Mouse (Mus musculus): ENCODE measurements around the gene Ncf2. TPM values are rescaled to one million over a fixed set of nuclear protein-coding genes. Genes with fewer than 3 reads are reported as not detected.

Gene Ncf2
- total and polyA plus RNA-seq, 3 experiments = 4.7 to 70.4 (median 66.1) TPM

GRCm38 (mm10) chr1:152804907-152805306 is 4.9 kb downstream of the Ncf2 start:
- peaks cover 27% of the 10 kb centered on the region for H3K4me1 ChIP-seq (ENCODE audit: insufficient read depth, low read depth, low read length)
- peaks cover 2% of the 10 kb centered on the region for H3K36me3 ChIP-seq (replicated peaks)
- H3K9me3 ChIP-seq (replicated peaks) = 0 out of 2 replicates have a peak, but pooled peaks cover 2% of the 10 kb centered on the region
- no peak for TF ChIP-seq GATA2 (IDR thresholded peaks at IDR 0.05; ENCODE audit: borderline replicate concordance, low read depth, low read length)
- no peak for TF ChIP-seq TAL1 (conservative IDR thresholded peaks at IDR 0.05; ENCODE audit: low read depth, low read length)
- TF ChIP-seq CTCF (IDR thresholded peaks at IDR 0.05; ENCODE audit: low read depth, low read length) = no peak
- no peak for TF ChIP-seq POLR2AphosphoS5 (IDR thresholded peaks at IDR 0.05; ENCODE audit: insufficient replicate concordance, low read depth, low read length)
- H3K27me3 ChIP-seq (ENCODE audit: insufficient read depth, low read length) = peaks cover 21% of the 10 kb centered on the region
- ATAC-seq (ENCODE audit: extremely low read depth, insufficient number of reproducible peaks, low FRiP score, poor library complexity, severe bottlenecking) (no peak), DNase-seq (ENCODE audit: low spot score) (no peak)
- no peak overlapping the region for H3K4me3 ChIP-seq (ENCODE audit: low read depth, low read length)

GRCm38 (mm10) chr1:152807619-152808391 is 7.8 kb downstream of the Ncf2 start:
- H3K4me3 ChIP-seq (ENCODE audit: low read depth, low read length) = peak overlapping the region; percentile 69
- H3K9me3 ChIP-seq (replicated peaks) = 0 out of 2 replicates have a peak, but pooled peaks cover 2% of the 10 kb centered on the region
- H3K36me3 ChIP-seq (replicated peaks) = peaks cover 19% of the 10 kb centered on the region
- H3K4me1 ChIP-seq (ENCODE audit: insufficient read depth, low read depth, low read length) = peaks cover 42% of the 10 kb centered on the region
- TF ChIP-seq CTCF (IDR thresholded peaks at IDR 0.05; ENCODE audit: low read depth, low read length) (no peak), TAL1 (conservative IDR thresholded peaks at IDR 0.05; ENCODE audit: low read depth, low read length) (no peak), GATA1 (IDR thresholded peaks at IDR 0.05; ENCODE audit: borderline replicate concordance, low read length) (no peak), GATA2 (IDR thresholded peaks at IDR 0.05; ENCODE audit: borderline replicate concordance, low read depth, low read length) (no peak), POLR2AphosphoS5 (IDR thresholded peaks at IDR 0.05; ENCODE audit: insufficient replicate concordance, low read depth, low read length) (no peak)
- H3K27me3 ChIP-seq (ENCODE audit: insufficient read depth, low read length) = peaks cover 8% of the 10 kb centered on the region
- ATAC-seq (ENCODE audit: extremely low read depth, insufficient number of reproducible peaks, low FRiP score, poor library complexity, severe bottlenecking) = peak; percentile 76
- DNase-seq (ENCODE audit: low spot score) = peak; percentile 31

- no peak for ATAC-seq (ENCODE audit: extremely low read depth, insufficient number of reproducible peaks, low FRiP score, poor library complexity, severe bottlenecking)
- TF ChIP-seq TAL1 (conservative IDR thresholded peaks at IDR 0.05; ENCODE audit: low read depth, low read length) (no peak), POLR2AphosphoS5 (IDR thresholded peaks at IDR 0.05; ENCODE audit: insufficient replicate concordance, low read depth, low read length) (no peak), CTCF (IDR thresholded peaks at IDR 0.05; ENCODE audit: low read depth, low read length) (no peak), GATA2 (IDR thresholded peaks at IDR 0.05; ENCODE audit: borderline replicate concordance, low read depth, low read length) (no peak)
- peak overlapping the region; percentile 69 for H3K4me3 ChIP-seq (ENCODE audit: low read depth, low read length)
Measured at GRCm38 (mm10) chr1:152808392-152808680, 8.3 kb downstream of the Ncf2 start.

GRCm38 (mm10) chr1:152809541-152810252 is 9.7 kb downstream of the Ncf2 start:
- peaks cover 41% of the 10 kb centered on the region for H3K4me1 ChIP-seq (ENCODE audit: insufficient read depth, low read depth, low read length)

More at GRCm38 (mm10) chr1:152808392-152808680, 8.3 kb downstream of the Ncf2 start:
- H3K9me3 ChIP-seq (replicated peaks) = 0 out of 2 replicates have a peak, but pooled peaks cover 2% of the 10 kb centered on the region
- H3K36me3 ChIP-seq (replicated peaks) = peaks cover 21% of the 10 kb centered on the region
- peaks cover 41% of the 10 kb centered on the region for H3K4me1 ChIP-seq (ENCODE audit: insufficient read depth, low read depth, low read length)
- no peak for DNase-seq (ENCODE audit: low spot score)
- peaks cover 6% of the 10 kb centered on the region for H3K27me3 ChIP-seq (ENCODE audit: insufficient read depth, low read length)

GRCm38 (mm10) chr1:152810533-152811439 is 10.8 kb downstream of the Ncf2 start:
- Histone ChIP-seq H3K4me1 (ENCODE audit: insufficient read depth, low read depth, low read length) (peaks cover 40% of the 10 kb centered on the region), H3K9me3 (replicated peaks) (no peaks in the 10 kb centered on the region), H3K4me3 (ENCODE audit: low read depth, low read length) (no peak overlapping the region), H3K36me3 (replicated peaks) (peaks cover 41% of the 10 kb centered on the region), H3K27me3 (ENCODE audit: insufficient read depth, low read length) (no peaks in the 10 kb centered on the region)
- ATAC-seq (ENCODE audit: extremely low read depth, insufficient number of reproducible peaks, low FRiP score, poor library complexity, severe bottlenecking) (peak; percentile 40), DNase-seq (ENCODE audit: low spot score) (no peak)
- TF ChIP-seq CTCF (IDR thresholded peaks at IDR 0.05; ENCODE audit: low read depth, low read length) = no peak
- TF ChIP-seq GATA2 (IDR thresholded peaks at IDR 0.05; ENCODE audit: borderline replicate concordance, low read depth, low read length) = no peak
- no peak for TF ChIP-seq GATA1 (IDR thresholded peaks at IDR 0.05; ENCODE audit: borderline replicate concordance, low read length)
- no peak for TF ChIP-seq POLR2AphosphoS5 (IDR thresholded peaks at IDR 0.05; ENCODE audit: insufficient replicate concordance, low read depth, low read length)
- TF ChIP-seq TAL1 (conservative IDR thresholded peaks at IDR 0.05; ENCODE audit: low read depth, low read length) = no peak

More at GRCm38 (mm10) chr1:152809541-152810252, 9.7 kb downstream of the Ncf2 start:
- peaks cover 31% of the 10 kb centered on the region for H3K36me3 ChIP-seq (replicated peaks)
- TF ChIP-seq GATA2 (IDR thresholded peaks at IDR 0.05; ENCODE audit: borderline replicate concordance, low read depth, low read length) (no peak), POLR2AphosphoS5 (IDR thresholded peaks at IDR 0.05; ENCODE audit: insufficient replicate concordance, low read depth, low read length) (no peak), CTCF (IDR thresholded peaks at IDR 0.05; ENCODE audit: low read depth, low read length) (no peak), TAL1 (conservative IDR thresholded peaks at IDR 0.05; ENCODE audit: low read depth, low read length) (no peak), GATA1 (IDR thresholded peaks at IDR 0.05; ENCODE audit: borderline replicate concordance, low read length) (no peak)
- H3K9me3 ChIP-seq (replicated peaks) = 0 out of 2 replicates have a peak, but pooled peaks cover 2% of the 10 kb centered on the region
- no peak for DNase-seq (ENCODE audit: low spot score)
- peak overlapping the region; percentile 48; the same call in 1 of the 2 replicates for H3K4me3 ChIP-seq (ENCODE audit: low read depth, low read length)
- H3K27me3 ChIP-seq (ENCODE audit: insufficient read depth, low read length) = peaks cover 3% of the 10 kb centered on the region; the same call in 1 of the 2 replicates
- peak; percentile 24; the same call in 1 of the 2 replicates for ATAC-seq (ENCODE audit: extremely low read depth, insufficient number of reproducible peaks, low FRiP score, poor library complexity, severe bottlenecking)

Data from G1E (cell line).